Mouse (Mus musculus): Measurements from ENCODE around the gene Recql5.

The Recql5 gene

GRCm38 (mm10) chr11:115939690-115940329 is 6.5 kb upstream of the Recql5 start:
- DNase-seq (ENCODE audit: low spot score in 2 of 2) = peak in 1 of 2 experiments; percentile 50

- DNase-seq (ENCODE audit: low spot score in 2 of 2) = no peak
Measured at GRCm38 (mm10) chr11:115933747-115934110, 452 bp upstream of the Recql5 start.

- DNase-seq (ENCODE audit: low spot score in 2 of 2) = no peak
Measured at GRCm38 (mm10) chr11:115931235-115931634, 2.0 kb downstream of the Recql5 start.

- no peak for DNase-seq (ENCODE audit: low spot score in 2 of 2)
Measured at GRCm38 (mm10) chr11:115929818-115930217, 3.5 kb downstream of the Recql5 start.

- DNase-seq (ENCODE audit: low spot score in 2 of 2) = no peak
Measured at GRCm38 (mm10) chr11:115929031-115929430, 4.2 kb downstream of the Recql5 start.

- no peak for DNase-seq (ENCODE audit: low spot score in 2 of 2)
Measured at GRCm38 (mm10) chr11:115921986-115922385, 11.3 kb downstream of the Recql5 start.

- no peak for DNase-seq (ENCODE audit: low spot score in 2 of 2)
Measured at GRCm38 (mm10) chr11:115920110-115920818, 13.0 kb downstream of the Recql5 start.

GRCm38 (mm10) chr11:115919073-115919472 is 14.2 kb downstream of the Recql5 start:
- DNase-seq (ENCODE audit: low spot score in 2 of 2) = no peak

GRCm38 (mm10) chr11:115918637-115919036 is 14.6 kb downstream of the Recql5 start:
- no peak for DNase-seq (ENCODE audit: low spot score in 2 of 2)

- DNase-seq (ENCODE audit: low spot score in 2 of 2) = no peak
Measured at GRCm38 (mm10) chr11:115916579-115916978, 16.7 kb downstream of the Recql5 start.

GRCm38 (mm10) chr11:115911632-115912376 is 21.5 kb downstream of the Recql5 start, which contains the start of gene Smim6:
Smim6 (plus strand) TSS chr11:115912017.
- no peak for DNase-seq (ENCODE audit: low spot score in 2 of 2)

- DNase-seq (ENCODE audit: low spot score in 2 of 2) = no peak
Measured at GRCm38 (mm10) chr11:115911134-115911561, 22.1 kb downstream of the Recql5 start.

GRCm38 (mm10) chr11:115906521-115906920 is 26.8 kb downstream of the Recql5 start:
- DNase-seq (ENCODE audit: low spot score in 2 of 2) = no peak

GRCm38 (mm10) chr11:115906116-115906515 is 27.2 kb downstream of the Recql5 start:
- no peak for DNase-seq (ENCODE audit: low spot score in 2 of 2)

- DNase-seq (ENCODE audit: low spot score in 2 of 2) = no peak
Measured at GRCm38 (mm10) chr11:115904956-115905790, 28.1 kb downstream of the Recql5 start.

GRCm38 (mm10) chr11:115904231-115904955 is 28.9 kb downstream of the Recql5 start:
- DNase-seq (ENCODE audit: low spot score in 2 of 2) = no peak

GRCm38 (mm10) chr11:115903384-115904230 is 29.7 kb downstream of the Recql5 start:
- no peak for DNase-seq (ENCODE audit: low spot score in 2 of 2)

GRCm38 (mm10) chr11:115902831-115903230 is 30.4 kb downstream of the Recql5 start:
- DNase-seq (ENCODE audit: low spot score in 2 of 2) = no peak

GRCm38 (mm10) chr11:115902177-115902576 is 31.1 kb downstream of the Recql5 start:
- no peak for DNase-seq (ENCODE audit: low spot score in 2 of 2)
